Mouse (Mus musculus) T-helper 17 cell (primary cell): ENCODE results near the gene Slc37a3.

Experiments
- in situ Hi-C, 2 experiments: fragments of 300-600 bp; cut with MboI, MseI; formaldehyde crosslinking; loops; 1 replicate in 1 of 2; 2 replicates in 1 of 2; pipeline ENCODE4 v1.15.1; 2025; ENCODE audit warnings: high pct_unique_total_duplicates in 2 of 2

The Slc37a3 gene

GRCm38 (mm10) chr6:39320286-39320685 lies 57.2 kb downstream of the Slc37a3 start:
- in situ Hi-C loops: no loop called here

DNA sequence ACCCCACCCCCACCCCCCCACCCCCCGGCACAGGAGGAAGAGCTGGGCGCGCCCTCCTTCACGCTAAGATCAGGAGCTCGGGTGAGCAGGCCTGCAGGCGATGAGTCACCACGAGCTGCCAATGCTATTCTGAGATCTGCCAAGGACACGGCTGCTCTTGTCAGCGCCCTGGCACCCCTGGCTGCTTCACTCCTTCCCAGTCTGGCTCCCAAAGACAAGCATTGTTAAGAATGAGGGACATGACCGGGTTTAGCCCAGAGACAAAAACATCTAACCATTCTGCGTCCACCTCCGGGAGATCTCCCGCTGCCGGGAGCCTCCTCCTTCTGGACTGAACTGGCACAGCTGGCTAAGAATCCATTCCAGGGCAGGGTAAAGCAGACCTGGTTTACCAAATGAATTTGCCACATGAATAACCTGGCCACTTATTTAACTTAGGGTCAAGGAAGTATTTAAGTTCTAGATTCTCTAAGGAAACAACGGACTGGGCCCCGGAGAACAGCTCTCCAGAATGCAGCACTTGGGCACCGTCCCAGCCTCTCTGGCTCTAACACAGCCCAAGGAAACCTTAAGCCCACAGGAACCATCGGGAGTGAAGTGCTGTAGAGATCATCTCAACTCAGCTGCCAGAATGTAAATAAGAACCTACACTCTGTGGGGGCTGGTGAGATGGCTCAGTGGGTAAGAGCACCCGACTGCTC lies 58.3 kb downstream of the Slc37a3 start:
- in situ Hi-C loops: no loop called here

GRCm38 (mm10) chr6:39318631-39319010 lies 58.9 kb downstream of the Slc37a3 start:
- in situ Hi-C loops: no loop called here

GRCm38 (mm10) chr6:39317854-39318630 lies 59.4 kb downstream of the Slc37a3 start:
- in situ Hi-C loops: no loop called here

DNA sequence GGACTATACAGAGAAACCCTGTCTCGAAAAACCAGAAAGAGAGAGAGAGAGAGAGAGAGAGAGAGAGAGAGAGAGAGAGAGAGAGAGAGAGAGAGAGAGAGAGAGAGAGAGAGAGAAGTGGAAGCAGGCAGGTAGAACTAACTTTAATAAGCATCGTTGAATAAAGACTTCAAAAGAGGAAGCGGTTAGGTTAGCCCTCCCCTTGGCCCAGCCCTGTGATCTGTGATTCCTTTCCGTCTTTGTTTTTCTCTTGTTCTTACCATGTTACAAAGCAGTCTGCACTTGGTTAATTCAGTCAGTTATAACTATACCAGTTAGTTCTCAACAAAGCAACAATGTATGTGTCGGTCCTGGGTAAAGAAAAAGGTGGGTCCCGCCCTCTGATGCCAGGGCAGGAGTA lies 61.4 kb downstream of the Slc37a3 start:
- in situ Hi-C loops: no loop called here

DNA sequence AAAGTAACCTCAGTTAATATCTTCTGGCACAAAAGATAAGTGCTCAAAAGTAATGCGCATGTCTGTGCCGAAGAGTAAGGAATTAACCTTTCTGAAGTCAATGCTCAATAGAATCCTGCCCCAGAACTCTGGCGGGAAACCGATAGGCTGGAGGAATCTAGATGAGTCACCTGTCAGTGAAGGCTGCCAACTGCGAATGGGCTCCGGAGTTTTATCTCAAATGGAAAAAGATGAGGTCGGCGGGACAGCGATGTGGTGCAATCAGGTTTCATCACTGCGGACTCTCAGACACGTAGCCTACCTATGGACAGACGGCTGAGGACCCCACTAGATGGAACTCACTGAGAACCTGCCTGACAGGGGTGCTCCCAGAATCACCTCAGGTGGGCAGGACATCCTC lies 63.0 kb downstream of the Slc37a3 start:
- in situ Hi-C loops: no loop called here

DNA sequence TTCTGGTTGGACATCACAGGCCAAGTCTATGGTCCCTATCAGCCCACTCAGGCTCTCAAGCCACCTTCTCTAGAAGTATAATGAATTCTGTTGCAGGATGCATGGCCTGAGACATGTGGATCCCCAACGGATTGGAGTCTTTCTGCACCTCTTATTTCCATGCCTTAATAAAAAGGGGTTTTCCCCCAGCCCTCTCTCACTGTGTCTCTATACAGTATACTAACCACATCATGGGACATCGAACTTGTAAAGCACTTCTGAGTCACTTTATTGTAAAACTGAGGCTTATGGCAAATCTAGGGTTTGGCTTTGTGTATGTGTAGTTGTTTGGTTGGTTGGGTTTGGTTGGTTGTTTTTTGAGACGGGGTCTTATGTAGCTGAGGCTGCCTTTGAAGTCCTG lies 65.7 kb downstream of the Slc37a3 start:
- in situ Hi-C loops: no loop called here

DNA sequence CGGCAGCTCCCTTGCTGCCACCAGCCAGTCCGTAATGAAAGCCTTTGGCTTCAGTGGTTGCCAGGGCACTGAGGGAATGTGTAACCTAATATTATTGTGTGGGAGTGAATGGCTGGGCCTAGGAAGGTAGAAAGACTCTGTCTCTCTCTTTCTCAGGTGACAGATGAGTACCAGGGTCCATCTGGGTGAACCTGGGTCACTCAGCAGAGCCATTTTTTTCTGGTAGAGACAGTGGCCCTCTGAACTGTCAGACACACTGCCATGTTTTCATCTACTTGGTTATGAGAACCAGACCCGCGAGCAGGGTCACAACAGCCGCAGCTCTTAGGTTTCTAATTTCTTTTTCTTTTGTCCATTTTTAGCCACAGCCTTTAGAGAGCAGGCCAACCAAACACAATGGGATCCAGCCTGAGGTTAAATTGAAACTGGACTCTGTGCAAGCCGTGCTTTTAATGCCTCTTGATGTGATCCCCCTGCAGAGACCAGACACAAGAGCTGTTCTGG lies 73.1 kb downstream of the Slc37a3 start:
- in situ Hi-C loops: no loop called here

DNA sequence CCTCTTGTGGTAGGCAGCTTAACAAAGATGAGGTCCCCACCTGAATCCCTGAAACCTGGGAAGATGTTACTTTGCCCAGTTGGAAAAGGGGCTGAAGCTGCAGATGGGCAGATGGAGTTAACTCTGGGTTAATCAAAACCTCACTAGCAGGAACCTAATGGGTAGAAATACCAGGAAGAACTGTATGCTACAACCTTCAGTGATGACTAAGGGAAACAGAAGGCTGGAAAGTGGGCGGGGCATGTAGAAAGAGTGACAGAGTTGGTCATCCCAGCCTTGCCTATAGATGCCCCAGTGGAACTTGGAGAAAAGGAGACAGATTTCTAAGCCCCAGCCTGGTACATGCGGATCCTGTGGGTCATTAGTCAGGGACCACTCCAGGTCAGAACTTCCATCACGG lies 76.0 kb downstream of the Slc37a3 start:
- in situ Hi-C loops: no loop called here

GRCm38 (mm10) chr6:39297079-39297478 lies 80.4 kb downstream of the Slc37a3 start:
- in situ Hi-C loops: no loop called here

GRCm38 (mm10) chr6:39296474-39296873 lies 81.0 kb downstream of the Slc37a3 start:
- in situ Hi-C loops: no loop called here

DNA sequence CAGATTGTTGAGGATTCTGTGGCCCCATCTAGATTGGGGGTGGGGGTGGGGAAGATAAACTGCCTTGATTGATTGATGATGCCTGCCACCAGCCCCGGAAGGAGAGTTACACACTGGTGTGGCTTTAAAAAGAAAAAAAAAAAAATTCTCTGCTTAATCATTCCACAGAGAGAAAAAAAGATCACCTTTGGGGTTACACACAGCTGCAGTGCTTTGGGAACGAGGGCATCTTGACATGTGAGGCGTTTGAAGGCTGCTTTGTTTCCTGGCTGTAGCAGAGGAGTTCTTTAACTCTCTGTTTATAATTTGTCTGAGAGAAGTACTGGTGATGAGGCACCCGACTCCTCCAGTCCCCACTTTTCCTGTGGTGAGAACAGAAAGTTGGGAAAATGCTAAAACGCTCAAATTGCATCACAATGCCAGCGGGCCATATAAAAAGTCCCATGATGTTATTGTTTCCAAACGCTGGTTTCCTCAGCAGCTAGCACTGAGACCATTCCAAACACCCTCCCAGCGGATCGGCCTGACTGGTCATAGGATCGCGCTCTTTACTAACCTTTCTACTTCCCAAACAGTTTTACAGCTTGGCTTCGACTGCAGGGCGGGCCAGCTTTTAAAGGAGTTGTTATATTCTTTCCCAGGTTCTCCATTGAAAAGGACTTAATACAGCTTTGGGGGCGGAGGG lies 81.6 kb downstream of the Slc37a3 start:
- in situ Hi-C loops: no loop called here

DNA sequence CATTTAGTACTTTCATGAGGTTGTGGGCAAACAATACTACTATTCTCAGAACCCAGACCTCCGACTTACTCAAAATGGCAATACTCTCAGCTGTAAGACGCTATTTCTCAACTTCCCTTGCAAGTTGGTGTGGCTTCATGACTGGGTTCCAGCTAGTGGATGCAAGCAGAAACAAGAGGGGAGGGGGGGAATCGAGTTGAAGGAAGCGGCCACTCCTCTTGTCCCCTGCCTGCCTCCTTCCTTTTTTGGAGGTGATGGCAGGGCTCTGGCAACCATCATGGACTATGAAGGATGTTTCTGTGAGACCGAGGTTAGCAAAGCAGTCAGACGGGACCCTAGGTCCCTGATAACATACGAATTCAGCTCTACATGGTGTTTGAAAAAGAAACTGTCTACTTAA lies 87.8 kb downstream of the Slc37a3 start:
- in situ Hi-C loops: loop anchor here in 1 of 2 experiments (5.0 kb wide), 1 partner anchor 97 kb away; no protein-coding TSS in a partner anchor

- in situ Hi-C loops: loop anchor here in 1 of 2 experiments (5.0 kb wide), 1 partner anchor 95 kb away; no protein-coding TSS in a partner anchor
Observed at GRCm38 (mm10) chr6:39287782-39288181, 89.7 kb downstream of the Slc37a3 start.

DNA sequence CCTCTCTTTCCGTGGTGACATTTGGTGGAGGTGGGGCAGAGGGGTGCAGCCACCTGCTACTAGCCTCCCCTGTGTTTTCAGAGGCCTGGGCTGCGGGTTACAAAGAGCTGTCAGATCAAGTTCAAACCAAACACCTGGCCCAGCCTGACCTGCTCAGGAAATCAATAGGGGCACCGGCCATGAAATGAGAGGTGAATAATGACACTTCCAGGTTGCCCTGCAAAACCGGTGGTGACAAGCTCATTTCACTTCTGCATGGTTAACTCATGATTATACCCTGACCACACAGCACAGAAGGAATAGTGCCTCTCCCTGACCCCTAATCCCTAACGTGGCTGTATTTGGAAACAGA lies 90.8 kb downstream of the Slc37a3 start:
- in situ Hi-C loops: loop anchor here in 1 of 2 experiments (5.0 kb wide), 1 partner anchor 94 kb away; no protein-coding TSS in a partner anchor

GRCm38 (mm10) chr6:39286053-39286731 lies 91.3 kb downstream of the Slc37a3 start:
- in situ Hi-C loops: loop anchor here in 1 of 2 experiments (5.0 kb wide), 1 partner anchor 94 kb away; no protein-coding TSS in a partner anchor

DNA sequence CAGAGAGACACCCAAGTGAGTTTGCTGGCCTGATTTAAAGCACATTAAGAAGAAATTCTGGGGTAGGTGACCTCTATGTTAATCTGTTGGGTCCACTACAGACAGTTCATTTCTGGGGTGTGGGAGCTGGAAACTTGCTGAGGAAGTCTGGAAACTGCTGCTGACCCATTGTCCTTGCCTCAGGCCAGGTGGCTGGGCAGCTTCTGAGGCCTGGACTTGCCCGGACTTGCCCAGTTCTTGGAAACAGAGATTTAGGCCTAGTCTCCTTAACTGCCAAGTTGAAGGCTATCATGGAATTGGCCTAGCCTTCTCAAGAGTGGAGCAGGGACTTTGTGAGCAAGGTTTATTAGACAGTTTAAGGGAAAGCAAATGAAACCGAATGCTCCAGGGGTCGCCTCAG lies 92.6 kb downstream of the Slc37a3 start:
- in situ Hi-C loops: loop anchor here in 1 of 2 experiments (5.0 kb wide), 1 partner anchor 93 kb away; no protein-coding TSS in a partner anchor
